Mouse (Mus musculus): ENCODE results near the gene Calm3. TPM values are rescaled to one million over a fixed set of nuclear protein-coding genes. Genes with fewer than 3 reads are reported as not detected.

Gene Calm3
- polyA plus RNA-seq, 1 experiment from 2014 or later, result 333 TPM

DNA sequence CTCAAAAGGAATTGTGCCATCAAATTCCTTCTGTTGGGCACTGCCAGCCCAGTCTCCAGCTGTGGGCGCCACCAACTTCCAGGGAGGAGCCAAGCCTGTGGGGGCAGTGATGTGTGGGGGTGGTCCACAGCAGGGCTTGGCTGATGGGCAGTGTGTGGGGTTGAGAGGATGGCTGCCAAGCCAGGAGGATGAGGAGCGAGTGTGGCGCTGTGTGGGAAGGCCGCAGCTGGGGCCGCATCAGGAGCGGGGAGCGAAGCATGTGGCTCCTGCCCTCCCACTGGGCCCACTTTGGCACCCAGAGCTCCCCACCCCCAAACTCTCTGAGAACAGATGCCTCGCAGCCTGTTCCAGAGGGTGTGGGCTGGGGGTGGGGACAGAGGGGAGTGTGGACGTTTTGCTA is 5.9 kb downstream of the Calm3 start:
- Histone ChIP-seq H3K4me3 (replicated peaks; ENCODE audit: low read length) (no peak overlapping the region), H3K27me3 (replicated peaks; ENCODE audit: control insufficient read depth, insufficient read depth, low read length) (no peaks in the 10 kb centered on the region), H3K4me1 (replicated peaks; ENCODE audit: control insufficient read depth, insufficient read depth, low read length) (peaks cover 36% of the 10 kb centered on the region), H3K9ac (replicated peaks; ENCODE audit: low read depth, low read length) (no peak overlapping the region), H3K4me2 (ENCODE audit: low read length) (no peak overlapping the region), H3K9me3 (ENCODE audit: control insufficient read depth, low read length) (no peaks in the 10 kb centered on the region), H3K36me3 (ENCODE audit: control insufficient read depth, insufficient read depth) (peaks cover 15% of the 10 kb centered on the region; the same call in 1 of the 2 replicates), H3K27ac (ENCODE audit: low read length) (no peak overlapping the region)
- WGBS, result 68% methylated on average over 9 of the region's 9 CpGs
- ATAC-seq, result no peak

GRCm38 (mm10) chr7:16917447-16917846 is 6.5 kb downstream of the Calm3 start:
- no peak overlapping the region for H3K4me3 ChIP-seq (replicated peaks; ENCODE audit: low read length)
- H3K27me3 ChIP-seq (replicated peaks; ENCODE audit: control insufficient read depth, insufficient read depth, low read length), result no peaks in the 10 kb centered on the region
- no peak overlapping the region for H3K27ac ChIP-seq (ENCODE audit: low read length)
- H3K4me2 ChIP-seq (ENCODE audit: low read length), result no peak overlapping the region
- H3K9me3 ChIP-seq (ENCODE audit: control insufficient read depth, low read length), result no peaks in the 10 kb centered on the region
- H3K9ac ChIP-seq (replicated peaks; ENCODE audit: low read depth, low read length), result no peak overlapping the region
- H3K4me1 ChIP-seq (replicated peaks; ENCODE audit: control insufficient read depth, insufficient read depth, low read length), result peaks cover 32% of the 10 kb centered on the region
- H3K36me3 ChIP-seq (ENCODE audit: control insufficient read depth, insufficient read depth), result peaks cover 15% of the 10 kb centered on the region; the same call in 1 of the 2 replicates
- no peak for ATAC-seq
- 86% methylated on average over 11 of the region's 11 CpGs for WGBS

GRCm38 (mm10) chr7:16916342-16917265 is 7.3 kb downstream of the Calm3 start:
- Histone ChIP-seq H3K9me3 (ENCODE audit: control insufficient read depth, low read length) (no peaks in the 10 kb centered on the region), H3K4me1 (replicated peaks; ENCODE audit: control insufficient read depth, insufficient read depth, low read length) (peaks cover 24% of the 10 kb centered on the region), H3K27me3 (replicated peaks; ENCODE audit: control insufficient read depth, insufficient read depth, low read length) (no peaks in the 10 kb centered on the region), H3K4me3 (replicated peaks; ENCODE audit: low read length) (no peak overlapping the region), H3K36me3 (ENCODE audit: control insufficient read depth, insufficient read depth) (peaks cover 15% of the 10 kb centered on the region; the same call in 1 of the 2 replicates), H3K27ac (ENCODE audit: low read length) (no peak overlapping the region), H3K4me2 (ENCODE audit: low read length) (no peak overlapping the region), H3K9ac (replicated peaks; ENCODE audit: low read depth, low read length) (no peak overlapping the region)
- ATAC-seq, result no peak
- WGBS, result 85% methylated on average over 30 of the region's 30 CpGs

GRCm38 (mm10) chr7:16915461-16916340 is 8.2 kb downstream of the Calm3 start:
- ATAC-seq, result no peak
- H3K4me1 ChIP-seq (replicated peaks; ENCODE audit: control insufficient read depth, insufficient read depth, low read length), result peaks cover 15% of the 10 kb centered on the region
- no peaks in the 10 kb centered on the region for H3K9me3 ChIP-seq (ENCODE audit: control insufficient read depth, low read length)
- H3K36me3 ChIP-seq (ENCODE audit: control insufficient read depth, insufficient read depth), result peaks cover 15% of the 10 kb centered on the region; the same call in 1 of the 2 replicates
- no peak overlapping the region for H3K9ac ChIP-seq (replicated peaks; ENCODE audit: low read depth, low read length)
- H3K27me3 ChIP-seq (replicated peaks; ENCODE audit: control insufficient read depth, insufficient read depth, low read length), result no peaks in the 10 kb centered on the region
- no peak overlapping the region for H3K4me2 ChIP-seq (ENCODE audit: low read length)
- no peak overlapping the region for H3K4me3 ChIP-seq (replicated peaks; ENCODE audit: low read length)
- no peak overlapping the region for H3K27ac ChIP-seq (ENCODE audit: low read length)
- 92% methylated on average over 32 of the region's 32 CpGs for whole genome bisulfite sequencing

DNA sequence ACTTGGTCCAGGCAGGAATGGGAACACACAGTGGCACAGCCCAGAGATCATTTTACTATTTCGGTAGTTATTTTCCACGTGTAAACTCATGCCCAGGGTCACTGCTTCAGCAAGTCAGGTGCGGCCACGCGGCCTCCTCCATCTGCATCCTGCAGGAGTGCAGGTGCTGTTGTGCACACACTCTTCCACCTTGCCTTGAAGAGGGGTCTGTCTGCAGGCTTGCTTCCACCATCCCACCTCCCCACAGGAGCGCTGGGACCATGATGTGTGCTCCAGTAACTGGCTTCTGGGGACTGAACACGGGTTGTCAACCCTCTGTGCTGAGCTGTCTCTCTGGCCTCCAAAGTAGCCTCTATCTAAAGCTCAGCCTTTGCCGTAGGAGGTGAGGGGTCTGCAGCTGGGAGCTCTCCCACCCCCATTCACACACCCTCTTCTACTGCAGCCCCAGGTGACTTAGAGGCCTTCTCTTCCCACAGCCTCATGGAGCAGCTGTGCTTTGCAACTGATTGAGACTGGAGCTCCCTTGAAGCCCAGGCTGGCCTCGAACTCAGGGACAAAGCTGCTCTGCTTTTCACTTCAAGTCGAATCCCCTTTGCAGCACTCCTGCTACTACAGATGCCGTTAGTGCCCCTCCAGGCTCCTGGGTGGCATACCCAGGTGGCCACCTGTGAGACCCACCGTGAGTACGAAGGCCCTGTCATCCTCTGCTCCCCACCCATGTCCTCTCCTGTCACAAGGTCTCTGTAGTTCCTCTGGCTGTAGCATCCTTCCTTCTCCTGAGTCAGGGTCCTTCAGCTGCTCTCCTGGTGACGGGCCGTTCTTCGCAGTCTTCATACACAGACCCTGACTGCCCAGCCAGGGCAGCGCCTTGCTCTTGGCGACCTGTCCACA is 9.2 kb downstream of the Calm3 start:
- Histone ChIP-seq H3K4me1 (replicated peaks; ENCODE audit: control insufficient read depth, insufficient read depth, low read length) (peaks cover 5% of the 10 kb centered on the region), H3K27me3 (replicated peaks; ENCODE audit: control insufficient read depth, insufficient read depth, low read length) (no peaks in the 10 kb centered on the region), H3K4me3 (replicated peaks; ENCODE audit: low read length) (no peak overlapping the region), H3K9me3 (ENCODE audit: control insufficient read depth, low read length) (no peaks in the 10 kb centered on the region), H3K27ac (ENCODE audit: low read length) (no peak overlapping the region), H3K4me2 (ENCODE audit: low read length) (no peak overlapping the region), H3K9ac (replicated peaks; ENCODE audit: low read depth, low read length) (no peak overlapping the region), H3K36me3 (ENCODE audit: control insufficient read depth, insufficient read depth) (peaks cover 15% of the 10 kb centered on the region; the same call in 1 of the 2 replicates)
- 0 out of 2 replicates have a peak, but pooled peaks have one; percentile 2 for ATAC-seq
- 83% methylated on average over 18 of the region's 18 CpGs for WGBS

DNA sequence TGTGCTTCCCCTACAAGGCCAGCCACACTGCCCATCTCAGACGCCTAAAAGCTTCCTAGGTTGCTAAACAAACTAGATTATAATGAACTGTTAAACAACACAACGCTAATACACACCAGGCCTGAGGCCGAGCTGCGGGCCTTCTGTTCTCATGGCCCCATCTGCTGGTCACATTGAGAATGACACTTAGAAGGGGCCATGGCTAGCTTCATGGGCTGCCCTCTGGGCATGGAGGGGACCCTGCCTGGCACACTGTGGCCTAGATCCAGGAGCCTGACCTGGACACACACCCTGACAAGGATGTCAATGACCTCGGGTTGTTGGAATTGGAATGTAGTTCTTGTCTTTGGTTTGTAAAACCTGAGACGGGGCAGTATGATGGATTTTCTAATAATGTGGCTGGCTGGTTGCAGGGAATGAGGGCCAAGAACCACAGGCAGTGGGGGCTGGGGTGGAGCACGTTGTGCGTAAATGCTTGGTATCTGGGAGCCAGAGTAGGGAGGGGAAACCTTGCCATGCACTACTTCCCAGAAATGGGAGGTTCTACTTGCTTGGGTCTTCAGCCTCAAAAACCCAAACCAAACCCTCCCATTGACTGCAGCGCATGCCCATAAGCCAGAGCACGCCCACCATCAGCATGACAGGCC is 10.0 kb downstream of the Calm3 start:
- Histone ChIP-seq H3K4me2 (ENCODE audit: low read length) (no peak overlapping the region), H3K4me3 (replicated peaks; ENCODE audit: low read length) (no peak overlapping the region), H3K36me3 (ENCODE audit: control insufficient read depth, insufficient read depth) (peaks cover 15% of the 10 kb centered on the region; the same call in 1 of the 2 replicates), H3K9me3 (ENCODE audit: control insufficient read depth, low read length) (no peaks in the 10 kb centered on the region), H3K27me3 (replicated peaks; ENCODE audit: control insufficient read depth, insufficient read depth, low read length) (no peaks in the 10 kb centered on the region), H3K4me1 (replicated peaks; ENCODE audit: control insufficient read depth, insufficient read depth, low read length) (no peaks in the 10 kb centered on the region; the same call in 1 of the 2 replicates), H3K27ac (ENCODE audit: low read length) (no peak overlapping the region), H3K9ac (replicated peaks; ENCODE audit: low read depth, low read length) (no peak overlapping the region)
- WGBS, result 37% methylated on average over 10 of the region's 10 CpGs
- ATAC-seq, result peak; percentile 72

GRCm38 (mm10) chr7:16912360-16912759 is 11.6 kb downstream of the Calm3 start:
- WGBS, result 91% methylated on average over 6 of the region's 6 CpGs

GRCm38 (mm10) chr7:16911904-16912303 is 12.0 kb downstream of the Calm3 start:
- Histone ChIP-seq H3K9me3 (ENCODE audit: control insufficient read depth, low read length) (no peaks in the 10 kb centered on the region), H3K9ac (replicated peaks; ENCODE audit: low read depth, low read length) (no peak overlapping the region), H3K4me1 (replicated peaks; ENCODE audit: control insufficient read depth, insufficient read depth, low read length) (no peaks in the 10 kb centered on the region), H3K4me2 (ENCODE audit: low read length) (no peak overlapping the region), H3K36me3 (ENCODE audit: control insufficient read depth, insufficient read depth) (peaks cover 8% of the 10 kb centered on the region; the same call in 1 of the 2 replicates), H3K27ac (ENCODE audit: low read length) (no peak overlapping the region), H3K27me3 (replicated peaks; ENCODE audit: control insufficient read depth, insufficient read depth, low read length) (no peaks in the 10 kb centered on the region), H3K4me3 (replicated peaks; ENCODE audit: low read length) (no peak overlapping the region)
- ATAC-seq, result no peak
- WGBS, result 91% methylated on average over 3 of the region's 3 CpGs

More at GRCm38 (mm10) chr7:16912360-16912759, 11.6 kb downstream of the Calm3 start:
- Histone ChIP-seq H3K4me3 (replicated peaks; ENCODE audit: low read length) (no peak overlapping the region), H3K4me1 (replicated peaks; ENCODE audit: control insufficient read depth, insufficient read depth, low read length) (no peaks in the 10 kb centered on the region), H3K9ac (replicated peaks; ENCODE audit: low read depth, low read length) (no peak overlapping the region), H3K36me3 (ENCODE audit: control insufficient read depth, insufficient read depth) (peaks cover 11% of the 10 kb centered on the region; the same call in 1 of the 2 replicates), H3K4me2 (ENCODE audit: low read length) (no peak overlapping the region), H3K27me3 (replicated peaks; ENCODE audit: control insufficient read depth, insufficient read depth, low read length) (no peaks in the 10 kb centered on the region), H3K27ac (ENCODE audit: low read length) (no peak overlapping the region), H3K9me3 (ENCODE audit: control insufficient read depth, low read length) (no peaks in the 10 kb centered on the region)
- ATAC-seq, result no peak
